Mouse (Mus musculus): ENCODE measurements around the gene Pick1.

GRCm38 (mm10) chr15:79268521-79268920, 39.5 kb downstream of the Pick1 start:
- TF ChIP-seq POLR2A (IDR thresholded peaks at IDR 0.05; ENCODE audit: borderline replicate concordance, low read depth, low read length) (no peak), CTCF (IDR thresholded peaks at IDR 0.05; ENCODE audit: low read depth, low read length) (no peak)

Measured in bone marrow macrophage, adult 2 months (primary cell).